Mouse (Mus musculus) cerebral cortex, adult 2 months (tissue): ENCODE measurements around the gene Ccng1.

ENCODE experiments used
- WGBS: fragments of 180-500 bp; shearing (Covaris S2); methylation state at CpG from one replicate; pipeline ENCODE4 v1.1.7; 2018; 5-methylcytosine and 5-hydroxymethylcytosine counted together

Ccng1 gene

GRCm38 (mm10) chr11:40715524-40715923, 39.6 kb downstream of the Ccng1 start:
- 57% methylated on average over 5 of the region's 5 CpGs for WGBS

GRCm38 (mm10) chr11:40713858-40714257, 41.3 kb downstream of the Ccng1 start:
- WGBS: 42% methylated on average over 8 of the region's 8 CpGs

GRCm38 (mm10) chr11:40709899-40710298, 45.2 kb downstream of the Ccng1 start:
- 88% methylated on average over 6 of the region's 6 CpGs for WGBS
